Mouse (Mus musculus) lung, postnatal 25 days (tissue): ENCODE measurements around the gene Samd13.

Experiments
- DNase-seq: peaks from one replicate; pipeline ENCODE4 v3.0.0; 2022; ENCODE audit warnings: low spot score

Gene Samd13

GRCm38 (mm10) chr3:146661907-146662306 lies 23.5 kb downstream of the Samd13 start:
- DNase-seq, result no peak

- DNase-seq, result no peak
These were observed 24.4 kb downstream of the Samd13 start for GRCm38 (mm10) chr3:146661001-146661400.

DNA sequence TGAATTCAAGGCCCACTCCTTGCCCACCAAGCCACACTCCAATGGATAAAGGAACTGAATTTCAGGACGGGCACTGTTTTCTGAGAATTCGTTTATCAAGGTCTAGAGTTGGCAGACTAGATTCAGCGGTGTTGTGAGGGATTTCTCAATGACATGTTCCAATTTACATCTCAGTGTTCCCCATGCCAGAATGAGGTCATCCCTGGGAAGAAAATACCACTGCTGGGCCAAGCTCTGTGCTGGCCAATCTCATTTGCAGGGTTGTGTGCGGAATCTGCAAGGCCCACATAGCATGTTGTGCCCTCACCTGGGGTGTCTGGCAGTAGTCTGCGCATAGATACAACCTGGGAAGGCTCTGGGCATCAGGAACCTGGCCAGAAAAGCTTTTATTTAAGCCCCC lies 26.1 kb downstream of the Samd13 start:
- DNase-seq, result no peak

DNA sequence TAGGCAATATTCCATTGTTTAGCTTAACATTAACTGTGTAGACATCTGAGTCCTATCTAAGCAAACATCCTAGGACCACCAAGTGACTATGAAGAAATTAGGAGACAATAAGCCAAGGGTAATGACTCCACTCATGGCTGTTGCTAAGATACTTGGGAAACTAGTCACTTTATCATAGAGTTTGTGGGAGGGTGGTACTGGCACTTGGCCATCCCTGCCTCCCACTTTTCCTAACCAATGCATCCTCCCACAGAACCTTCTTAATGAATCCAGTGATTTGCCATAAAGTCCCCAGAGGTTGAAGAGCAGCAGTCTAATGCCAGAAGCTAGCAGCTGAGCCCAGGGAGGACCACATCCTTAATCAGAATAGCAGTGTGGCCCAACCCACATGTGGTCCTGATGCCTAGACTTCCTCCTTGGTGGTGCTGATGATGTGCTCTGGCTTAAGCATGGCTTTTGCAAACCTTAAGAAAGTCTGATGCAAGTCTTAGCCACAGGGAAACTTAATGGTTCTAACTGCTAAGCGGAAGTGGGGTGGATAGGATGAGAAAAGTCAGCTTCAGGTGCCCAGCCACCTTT lies 27.2 kb downstream of the Samd13 start:
- DNase-seq, result no peak

- no peak for DNase-seq
These were observed 28.0 kb downstream of the Samd13 start for GRCm38 (mm10) chr3:146657433-146657832.

DNA sequence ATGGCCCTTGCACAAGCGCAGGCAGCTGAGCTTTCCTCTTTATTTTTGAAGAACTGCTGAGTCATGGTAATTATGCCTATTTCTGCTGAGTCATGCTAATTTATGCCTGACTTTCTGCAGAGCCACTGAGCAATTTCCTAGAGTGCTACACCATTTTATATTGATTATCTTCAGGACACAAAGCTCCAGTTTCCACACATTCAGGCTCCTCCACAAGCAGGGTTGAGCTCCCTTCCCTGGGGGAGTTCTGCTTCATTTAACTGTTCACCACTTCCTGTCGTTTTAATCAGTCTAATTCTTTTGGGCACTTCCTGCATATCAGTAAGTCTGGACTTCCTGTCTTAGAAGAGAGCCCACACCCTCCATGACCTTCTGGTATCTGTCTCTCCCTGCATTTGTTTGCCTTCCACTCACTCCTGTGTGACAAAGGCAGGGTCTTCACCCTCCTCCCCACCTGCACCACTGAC lies 30.2 kb downstream of the Samd13 start:
- DNase-seq, result no peak

GRCm38 (mm10) chr3:146653692-146654091 lies 31.7 kb downstream of the Samd13 start:
- DNase-seq, result no peak

DNA sequence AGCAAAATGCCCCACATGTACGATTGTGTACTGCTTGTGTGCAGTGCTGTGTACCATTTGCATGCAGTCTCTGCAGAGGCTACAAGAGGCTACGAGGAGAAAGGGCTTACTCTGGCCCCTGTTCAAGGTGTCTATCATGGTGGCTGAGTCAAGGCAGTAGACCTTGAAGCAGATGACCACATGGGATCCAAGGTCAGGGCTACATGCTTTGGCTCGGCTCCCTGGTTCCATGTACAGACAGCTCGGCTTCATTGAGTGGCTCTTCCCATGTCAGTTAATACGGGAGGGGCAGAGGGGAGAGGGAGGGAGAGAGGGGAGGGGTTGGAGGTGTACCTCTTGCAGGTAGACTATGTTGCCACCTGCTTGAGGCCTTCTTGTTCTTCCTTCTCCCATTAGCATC lies 33.0 kb downstream of the Samd13 start:
- no peak for DNase-seq

DNA sequence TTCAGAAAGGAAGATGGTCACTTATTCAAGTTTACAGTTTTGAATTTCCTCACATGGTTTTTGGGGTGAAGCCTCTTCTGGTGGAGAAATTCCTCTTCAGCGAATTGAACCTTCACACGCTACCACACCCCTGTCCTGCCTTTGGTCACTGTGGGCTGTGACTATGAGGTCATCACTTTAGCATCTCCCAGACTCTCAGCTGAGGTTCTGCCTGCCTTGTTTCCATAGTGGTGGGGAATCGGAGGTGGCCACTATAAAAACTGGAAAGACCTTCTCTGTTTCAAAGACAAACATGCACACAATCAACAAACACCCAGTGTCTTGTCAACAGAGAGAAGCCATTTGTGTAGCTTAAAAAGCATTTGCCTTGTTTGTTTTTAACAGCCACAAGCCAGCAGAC lies 34.2 kb downstream of the Samd13 start, which contains the start of gene 4930503B20Rik:
Gene 4930503B20Rik, minus strand, starts transcription at position 101 of the 400 bp plus-strand sequence.
- DNase-seq, result no peak

DNA sequence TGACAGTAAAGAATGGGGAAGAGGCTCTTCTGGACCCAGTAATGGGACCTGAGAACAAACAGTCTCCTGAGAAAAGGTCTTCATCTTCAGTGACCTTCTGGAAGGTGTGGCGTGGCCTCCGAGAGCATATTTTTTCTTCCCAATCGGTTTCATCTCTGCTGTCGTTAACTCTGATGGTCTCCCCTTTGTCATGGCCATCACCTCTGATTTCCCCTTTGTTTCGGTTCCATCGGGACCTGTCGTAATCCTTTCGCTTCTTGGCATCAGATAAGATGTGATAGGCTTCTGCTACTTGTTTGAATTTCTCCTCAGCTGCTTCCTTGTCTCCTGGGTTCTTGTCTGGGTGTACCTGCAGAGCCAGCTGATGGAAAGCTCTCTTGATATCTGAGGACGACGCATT lies 34.7 kb downstream of the Samd13 start:
- DNase-seq, result no peak

- DNase-seq, result no peak
These were observed 36.0 kb downstream of the Samd13 start for GRCm38 (mm10) chr3:146649311-146649894.

GRCm38 (mm10) chr3:146641818-146642427 lies 43.5 kb downstream of the Samd13 start:
- no peak for DNase-seq

- no peak for DNase-seq
These were observed 52.9 kb downstream of the Samd13 start for GRCm38 (mm10) chr3:146632506-146632905.

DNA sequence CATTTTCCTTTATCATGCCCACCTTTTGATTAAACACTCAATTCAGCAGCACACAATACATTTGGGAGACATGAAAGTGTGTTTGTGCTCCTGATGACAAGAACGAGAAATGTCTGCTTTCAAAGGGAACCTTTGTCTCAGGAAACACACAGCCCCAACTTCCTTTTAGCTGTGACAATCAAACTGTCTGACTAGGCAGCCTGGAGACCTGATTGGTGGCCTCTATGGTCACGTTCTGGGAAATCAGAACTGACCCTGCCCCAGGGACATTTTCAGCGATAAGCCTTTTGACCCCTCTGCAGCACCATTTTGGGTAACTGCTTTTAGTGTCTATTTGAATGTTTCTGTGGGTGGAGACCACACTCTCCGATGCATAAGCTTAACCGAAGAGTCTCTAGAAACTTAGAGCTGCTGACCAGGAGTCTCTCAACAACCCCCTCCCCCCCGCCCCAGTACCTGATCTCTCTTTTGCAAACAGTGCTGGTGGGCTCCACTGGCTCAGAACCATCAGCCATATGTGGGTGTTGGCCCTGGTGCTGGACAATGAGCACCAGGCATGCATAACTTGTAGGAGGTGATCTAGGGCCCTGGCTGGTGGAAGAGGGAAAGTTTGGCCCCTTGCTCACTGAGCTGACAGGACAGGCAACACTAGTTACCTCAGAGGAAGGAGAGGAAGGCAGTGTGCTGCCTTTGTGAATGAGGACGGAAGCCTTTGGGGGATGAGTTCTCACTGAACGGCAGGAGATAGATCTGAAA lies 57.0 kb downstream of the Samd13 start:
- DNase-seq, result no peak

GRCm38 (mm10) chr3:146625766-146626165 lies 59.6 kb downstream of the Samd13 start:
- no peak for DNase-seq

DNA sequence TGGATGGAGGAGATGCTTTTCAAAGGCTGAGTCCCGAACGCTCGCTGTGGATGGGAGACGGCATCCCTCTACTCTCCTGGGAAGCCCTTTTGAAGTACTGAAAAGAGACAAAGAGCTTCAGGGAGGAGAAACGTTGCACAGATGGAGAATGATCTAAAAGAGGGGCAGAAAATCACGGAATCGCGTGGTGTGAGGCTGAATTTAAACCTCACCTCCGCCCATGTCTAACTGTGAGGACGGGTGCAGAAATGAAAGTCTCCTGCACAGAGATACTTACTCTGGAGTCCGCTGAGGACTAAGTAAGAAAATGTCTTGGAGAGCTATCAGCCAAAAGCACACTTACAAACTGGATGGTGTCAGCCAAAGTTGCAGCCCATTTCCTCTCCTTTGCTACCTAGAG lies 63.4 kb downstream of the Samd13 start:
- DNase-seq, result no peak

DNA sequence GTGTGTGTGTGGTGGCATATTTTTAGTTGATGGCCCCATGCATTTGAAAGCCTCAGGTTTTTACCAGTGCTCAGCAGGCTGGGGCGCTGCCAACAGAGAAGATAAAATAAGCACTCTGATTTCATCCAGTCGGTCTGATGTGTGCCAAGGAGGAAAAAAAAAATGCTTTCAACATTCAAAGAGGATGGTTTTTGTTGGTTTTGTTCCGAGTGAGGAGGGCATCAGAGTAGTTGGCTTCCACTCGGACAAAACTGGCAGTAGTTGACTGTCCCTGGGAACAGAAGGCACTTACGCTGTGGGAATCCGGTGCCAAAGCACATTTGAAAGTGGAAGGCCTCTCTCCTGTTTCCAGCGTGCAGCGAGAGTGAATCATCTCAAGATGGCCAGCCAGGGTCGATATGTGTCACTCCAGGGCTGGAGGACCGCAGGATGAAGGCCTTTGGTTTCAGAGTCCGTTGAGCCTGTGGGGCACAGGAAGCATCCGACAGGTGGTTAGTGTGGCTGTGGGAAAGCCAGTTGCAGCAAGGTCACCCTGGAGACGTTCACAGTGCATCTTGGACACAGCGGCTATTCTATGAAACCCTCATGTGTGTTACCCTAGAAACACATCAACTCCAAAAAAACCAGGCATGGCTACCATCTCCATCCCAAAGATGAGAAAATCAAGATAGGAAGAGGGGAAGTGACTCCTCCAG lies 64.7 kb downstream of the Samd13 start:
- DNase-seq, result no peak

DNA sequence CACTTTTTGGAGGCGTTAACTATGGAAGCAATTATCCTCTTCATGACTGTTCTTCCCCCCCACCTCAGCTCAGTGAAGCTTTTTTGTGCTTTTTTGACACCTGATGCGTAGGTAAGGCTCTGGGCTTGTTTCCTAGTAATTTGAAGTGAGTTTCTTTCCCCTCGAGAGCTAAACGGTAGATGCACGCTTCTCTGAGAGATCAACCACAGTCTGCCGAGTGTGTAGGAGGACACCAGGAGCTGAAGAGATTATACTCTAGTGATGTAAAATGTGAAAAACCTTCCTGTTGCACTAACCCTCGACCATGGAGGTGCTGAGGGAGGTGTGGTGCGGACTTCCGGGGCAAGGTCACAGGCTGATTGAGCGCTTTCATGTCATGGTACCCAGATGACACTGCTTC lies 65.3 kb downstream of the Samd13 start:
- DNase-seq, result no peak

DNA sequence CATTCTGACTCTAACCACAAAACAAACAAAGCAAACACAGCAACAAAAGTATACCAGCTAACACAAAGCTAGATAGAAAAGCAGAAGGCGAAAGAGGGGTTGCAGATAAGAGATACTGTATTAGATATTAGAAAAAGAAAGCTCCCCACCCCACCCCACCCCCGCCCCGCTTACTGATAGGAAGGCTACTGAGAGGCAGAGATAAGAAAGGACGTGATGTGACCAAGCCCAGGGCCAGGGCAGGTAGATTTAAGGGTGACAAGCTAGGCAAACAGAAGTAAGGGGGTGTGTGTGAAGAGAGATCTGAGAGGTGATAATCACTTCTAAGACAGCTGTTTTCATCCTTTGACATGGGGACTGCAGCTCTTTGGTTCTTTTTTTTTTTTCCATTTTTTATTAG lies 67.0 kb downstream of the Samd13 start:
- no peak for DNase-seq

DNA sequence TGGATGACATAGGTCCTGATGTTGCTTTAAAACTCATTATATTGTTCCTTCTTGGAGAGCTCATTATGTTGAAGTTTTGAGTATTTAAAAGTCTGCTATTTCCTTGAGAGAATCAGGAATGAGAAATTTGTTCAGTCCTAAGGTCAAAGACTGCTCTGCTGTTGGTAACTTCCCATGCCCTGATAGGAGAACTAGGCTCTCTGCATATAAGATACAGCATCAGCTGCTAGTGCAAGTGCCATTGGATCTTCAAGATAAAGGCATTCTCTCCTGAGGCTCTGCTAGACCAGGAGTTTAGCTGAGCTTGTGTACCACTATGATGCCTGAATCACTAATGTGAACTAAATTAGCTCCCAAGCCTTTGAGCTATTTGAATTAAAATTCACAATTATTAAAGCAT lies 67.4 kb downstream of the Samd13 start:
- no peak for DNase-seq

DNA sequence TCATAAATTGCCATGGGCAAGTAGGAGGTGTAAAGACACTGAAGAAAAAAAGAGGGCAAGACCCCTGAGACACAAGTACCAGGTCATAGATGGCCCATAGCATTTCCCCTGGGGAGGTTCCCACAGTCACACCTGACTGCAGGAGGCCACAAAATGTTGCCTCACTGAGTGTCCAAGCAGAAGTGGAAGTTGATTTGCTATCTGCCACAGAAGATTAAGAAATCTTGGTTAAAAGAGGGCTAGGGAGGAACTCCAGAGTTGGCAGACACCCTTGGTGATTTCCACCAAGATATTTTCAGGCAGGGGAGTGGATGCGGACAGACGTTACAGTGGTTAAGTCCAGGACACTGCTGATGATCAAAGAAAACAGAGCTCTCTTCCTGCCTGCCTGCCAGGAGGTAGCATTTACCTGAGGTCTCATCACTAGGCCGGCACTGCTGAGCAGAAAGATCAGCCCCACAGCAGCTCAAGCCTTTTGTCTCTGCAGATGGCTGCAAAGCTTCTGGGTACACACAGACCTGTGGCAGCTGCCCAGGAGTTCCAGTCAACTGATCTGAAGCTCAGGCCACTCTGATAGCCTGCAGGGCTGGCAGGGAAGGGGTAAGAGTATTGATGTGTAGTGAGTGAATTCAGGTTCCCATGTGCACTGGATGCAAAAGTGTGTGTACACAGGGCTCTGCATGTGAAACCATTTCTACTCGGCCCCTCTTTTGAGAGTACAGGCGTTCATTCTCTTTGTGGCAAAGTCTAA lies 68.7 kb downstream of the Samd13 start:
- no peak for DNase-seq

GRCm38 (mm10) chr3:146615496-146615895 lies 69.9 kb downstream of the Samd13 start, which contains the start of gene Dnase2b:
Gene Dnase2b (minus strand): TSS chr3:146615596.
- no peak for DNase-seq
